Mouse (Mus musculus) MEL (cell line): ENCODE measurements around the gene Tnip2. TPM values are rescaled to one million over a fixed set of nuclear protein-coding genes. Genes with fewer than 3 reads are reported as not detected.

ENCODE experiments used
- DNase-seq: peaks from one replicate; pipeline ENCODE4 v3.0.0; 2011; ENCODE audit warnings: low read depth, low spot score
- H3K27ac ChIP-seq: 2 replicates; pipeline ENCODE4 v1.5.1; 2012; ENCODE audit warnings: low read depth, mild to moderate bottlenecking, control low read depth, low read length, moderate library complexity; ENCODE audit not compliant: control insufficient read depth
- H3K27me3 ChIP-seq, 2 experiments: fragments of 150-350 bp in 1 of 2; sonication (generic) in 1 of 2; 2 replicates each; pipeline ENCODE4 v1.6.1; 2012; ENCODE audit warnings: low read length in 2 of 2, mild to moderate bottlenecking in 2 of 2, improper control_type of control experiment in 1 of 2, moderate library complexity in 1 of 2; ENCODE audit not compliant: insufficient read depth in 2 of 2, control insufficient read depth in 1 of 2
- H3K36me3 ChIP-seq, 2 experiments: 2 replicates each; pipeline ENCODE4 v1.6.1; 2012 to 2014; ENCODE audit warnings: low read length in 2 of 2, improper control_type of control experiment in 1 of 2, inconsistent platforms in 1 of 2, mild to moderate bottlenecking in 1 of 2; ENCODE audit not compliant: insufficient read depth in 2 of 2, control insufficient read depth in 1 of 2
- H3K4me1 ChIP-seq, 2 experiments: fragments of 150-350 bp in 1 of 2; sonication (generic) in 1 of 2; 2 replicates each; pipeline ENCODE4 v1.6.1; 2012; ENCODE audit warnings: low read length in 2 of 2, improper control_type of control experiment in 1 of 2, mild to moderate bottlenecking in 1 of 2; ENCODE audit not compliant: insufficient read depth in 2 of 2, control insufficient read depth in 1 of 2
- H3K4me3 ChIP-seq, 2 experiments: fragments of 150-350 bp in 1 of 2; sonication (generic) in 1 of 2; 2 replicates each; pipeline ENCODE4 v1.5.1; 2012; ENCODE audit warnings: low read depth in 2 of 2, low read length in 2 of 2, mild to moderate bottlenecking in 2 of 2, moderate library complexity in 2 of 2, control low read depth in 1 of 2, improper control_type of control experiment in 1 of 2; ENCODE audit not compliant: control insufficient read depth in 1 of 2, insufficient read depth in 1 of 2
- H3K79me2 ChIP-seq: 2 replicates; pipeline ENCODE4 v1.6.1; 2012; ENCODE audit warnings: mild to moderate bottlenecking, low read length, moderate library complexity; ENCODE audit not compliant: control insufficient read depth, poor library complexity, insufficient read depth
- H3K9ac ChIP-seq: 2 replicates; pipeline ENCODE4 v1.6.1; 2012; ENCODE audit warnings: low read depth, mild to moderate bottlenecking, control low read depth, low read length, moderate library complexity; ENCODE audit not compliant: control insufficient read depth, poor library complexity, severe bottlenecking
- H3K9me3 ChIP-seq: fragments of 150-350 bp; sonication (generic); replicated peaks from 2 replicates; pipeline ENCODE4 v1.6.1; 2012; ENCODE audit warnings: mild to moderate bottlenecking, low read length, improper control_type of control experiment, moderate library complexity; ENCODE audit not compliant: insufficient read depth
- BHLHE40 ChIP-seq: IDR thresholded peaks from 2 replicates; pipeline ENCODE4 v1.6.1; 2012; ENCODE audit warnings: low read depth, mild to moderate bottlenecking, inconsistent platforms, low read length, improper control_type of control experiment, borderline replicate concordance
- CHD1 ChIP-seq: IDR thresholded peaks from 2 replicates; pipeline ENCODE4 v1.6.1; 2012; ENCODE audit warnings: low read depth, mild to moderate bottlenecking, inconsistent platforms, low read length, improper control_type of control experiment
- E2F4 ChIP-seq: IDR thresholded peaks from 2 replicates; pipeline ENCODE4 v1.6.1; 2011; ENCODE audit warnings: low read depth, low read length, improper control_type of control experiment, borderline replicate concordance
- ELF1 ChIP-seq: IDR thresholded peaks from 2 replicates; pipeline ENCODE4 v1.6.1; 2014; ENCODE audit warnings: low read depth, mild to moderate bottlenecking, inconsistent platforms, low read length, improper control_type of control experiment, moderate library complexity
- ETS1 ChIP-seq: IDR thresholded peaks from 2 replicates; pipeline ENCODE4 v1.6.1; 2012; ENCODE audit warnings: low read depth, mild to moderate bottlenecking, inconsistent platforms, low read length, improper control_type of control experiment, moderate library complexity
- GABPA ChIP-seq: IDR thresholded peaks from 2 replicates; pipeline ENCODE4 v1.6.1; 2012; ENCODE audit warnings: low read depth, mild to moderate bottlenecking, inconsistent platforms, low read length, improper control_type of control experiment, moderate library complexity
- HCFC1 ChIP-seq: IDR thresholded peaks from 2 replicates; pipeline ENCODE4 v1.6.1; 2012; ENCODE audit warnings: low read depth, mild to moderate bottlenecking, inconsistent platforms, low read length, improper control_type of control experiment, moderate library complexity
- MAFK ChIP-seq: IDR thresholded peaks from 2 replicates; pipeline ENCODE4 v1.6.1; 2011; ENCODE audit warnings: low read depth, mild to moderate bottlenecking, low read length, improper control_type of control experiment, borderline replicate concordance
- MYB ChIP-seq: IDR thresholded peaks from 2 replicates; pipeline ENCODE4 v1.6.1; 2011; ENCODE audit warnings: mild to moderate bottlenecking, low read depth, low read length, improper control_type of control experiment
- MYC ChIP-seq: IDR thresholded peaks from 2 replicates; pipeline ENCODE4 v1.6.1; 2011; ENCODE audit warnings: low read depth, mild to moderate bottlenecking, low read length, improper control_type of control experiment, moderate library complexity
- NRF1 ChIP-seq: IDR thresholded peaks from 2 replicates; pipeline ENCODE4 v1.6.1; 2014; ENCODE audit warnings: low read depth, mild to moderate bottlenecking, inconsistent platforms, low read length, improper control_type of control experiment, moderate library complexity; ENCODE audit not compliant: poor library complexity, insufficient read depth, severe bottlenecking
- POLR2A ChIP-seq, 2 experiments: IDR thresholded peaks; 2 replicates each; pipeline ENCODE4 v1.6.1; 2011 to 2012; ENCODE audit warnings: low read length in 2 of 2, mild to moderate bottlenecking in 2 of 2, control low read depth in 1 of 2, improper control_type of control experiment in 1 of 2, low read depth in 1 of 2, moderate library complexity in 1 of 2; ENCODE audit not compliant: control insufficient read depth in 1 of 2, insufficient read depth in 1 of 2, poor library complexity in 1 of 2
- POLR2AphosphoS2 ChIP-seq: IDR thresholded peaks from 2 replicates; pipeline ENCODE4 v1.6.1; 2011; ENCODE audit warnings: low read length, improper control_type of control experiment
- RAD21 ChIP-seq: IDR thresholded peaks from 2 replicates; pipeline ENCODE4 v1.6.1; 2011; ENCODE audit warnings: mild to moderate bottlenecking, low read depth, low read length, improper control_type of control experiment
- RCOR1 ChIP-seq: IDR thresholded peaks from 2 replicates; pipeline ENCODE4 v1.6.1; 2012; ENCODE audit warnings: low read depth, mild to moderate bottlenecking, inconsistent platforms, low read length, improper control_type of control experiment
- UBTF ChIP-seq: IDR thresholded peaks from 2 replicates; pipeline ENCODE4 v1.6.1; 2012; ENCODE audit warnings: low read depth, mild to moderate bottlenecking, inconsistent platforms, low read length, improper control_type of control experiment, moderate library complexity, borderline replicate concordance; ENCODE audit not compliant: insufficient read depth
- USF1 ChIP-seq: IDR thresholded peaks from 2 replicates; pipeline ENCODE4 v1.6.1; 2014; ENCODE audit warnings: low read depth, mild to moderate bottlenecking, inconsistent platforms, low read length, improper control_type of control experiment, moderate library complexity
- ZKSCAN1 ChIP-seq: IDR thresholded peaks from 2 replicates; pipeline ENCODE4 v1.6.1; 2012; ENCODE audit warnings: low read depth, mild to moderate bottlenecking, inconsistent platforms, low read length, improper control_type of control experiment, moderate library complexity
- ZNF384 ChIP-seq: IDR thresholded peaks from 2 replicates; pipeline ENCODE4 v1.6.1; 2012; ENCODE audit warnings: low read depth, mild to moderate bottlenecking, inconsistent platforms, low read length, improper control_type of control experiment
- polyA plus RNA-seq, 2 experiments: library from polyadenylated mRNA; stranded (reverse) in 1 of 2; unstranded in 1 of 2; fragments of >175 nt in 1 of 2; fragments of >200 nt in 1 of 2; gene quantifications; 2 replicates each; pipeline versions ENCODE4 v1.2.1 to v1.2.4; 2012; ENCODE audit warnings: low replicate concordance in 2 of 2, low read depth in 1 of 2; ENCODE audit not compliant: insufficient read length in 2 of 2, insufficient read depth in 1 of 2, missing spikeins in 1 of 2
- total RNA-seq: library from RNA; depleted of rRNA; stranded (reverse); fragments of 300-350 nt; gene quantifications from 2 replicates; pipeline ENCODE4 v1.2.3, GENCODE M21; 2012; rRNA removed

Tnip2 gene
- total and polyA plus RNA-seq, 3 experiments, result 27.0 to 89.4 (median 30.6) TPM

- TF ChIP-seq CHD1 (no peak), BHLHE40 (no peak), MYB (no peak), POLR2AphosphoS2 (no peak), MYC (no peak), ZNF384 (no peak), NRF1 (no peak), ETS1 (no peak), E2F4 (no peak), MAFK (no peak), GABPA (no peak)
- Histone ChIP-seq H3K9ac (no peak overlapping the region), H3K79me2 (no peaks in the 10 kb centered on the region), H3K27me3 (no peaks in the 10 kb centered on the region), H3K4me3 (no peak overlapping the region), H3K9me3 (no peaks in the 10 kb centered on the region), H3K27ac (no peak overlapping the region), H3K4me1 (no peaks in the 10 kb centered on the region), H3K36me3 (peaks cover 0 to 19% of the 10 kb centered on the region in 2 experiments; a peak in 2 of 4 replicates)
- no peak for DNase-seq
These were observed 54.8 kb downstream of the Tnip2 start for GRCm38 (mm10) chr5:34458994-34459393.

GRCm38 (mm10) chr5:34446207-34446606 lies 67.6 kb downstream of the Tnip2 start:
- TF ChIP-seq ZKSCAN1, result no peak
- no peak for TF ChIP-seq E2F4
- TF ChIP-seq CHD1, result no peak
- no peak for TF ChIP-seq POLR2A (IDR thresholded peaks at IDR 0.05; ENCODE audit: control insufficient read depth in 1 of 2, insufficient read depth in 1 of 2, low read depth in 1 of 2, low read length in 2 of 2, poor library complexity in 1 of 2)
- TF ChIP-seq RAD21, result no peak
- no peak for TF ChIP-seq RCOR1
- TF ChIP-seq ELF1, result no peak
- no peak for TF ChIP-seq MYB
- no peak for TF ChIP-seq UBTF
- no peak for TF ChIP-seq USF1
- TF ChIP-seq MAFK, result no peak
- TF ChIP-seq HCFC1, result no peak
- Histone ChIP-seq H3K27me3 (no peaks in the 10 kb centered on the region), H3K79me2 (no peaks in the 10 kb centered on the region), H3K36me3 (peaks cover 0 to 27% of the 10 kb centered on the region in 2 experiments; a peak in 2 of 4 replicates), H3K27ac (no peak overlapping the region), H3K9ac (no peak overlapping the region), H3K4me3 (no peak overlapping the region), H3K4me1 (peaks cover 0 to 2% of the 10 kb centered on the region in 2 experiments; a peak in 1 of 4 replicates), H3K9me3 (no peaks in the 10 kb centered on the region)
- no peak for DNase-seq

Other genes starting within 250 kb of the Tnip2 start
- gene Zfyve28, start 225.5 kb downstream of the Tnip2 start, total RNA-seq, result 0.10 and 0.12 TPM in 2 replicates
- gene Zfyve28, start 225.5 kb downstream of the Tnip2 start, polyA plus RNA-seq, result under 1 TPM in 1 of 2 experiments, not detected in 1; 0.14 TPM
- gene Cfap99, start 225.4 kb downstream of the Tnip2 start, total RNA-seq, result not detected in 2 replicates
- gene Cfap99, start 225.4 kb downstream of the Tnip2 start, polyA plus RNA-seq, result not detected
- 130 and 150 TPM in 2 replicates for gene Rnf4, start 177.7 kb downstream of the Tnip2 start, total RNA-seq
- gene Rnf4, start 177.7 kb downstream of the Tnip2 start, polyA plus RNA-seq, result 100 to 1,000 TPM in 1 of 2 experiments, not detected in 1; 184 TPM
- gene Fam193a, start 144.1 kb downstream of the Tnip2 start, total RNA-seq, result 10.9 and 12.2 TPM in 2 replicates
- gene Fam193a, start 144.1 kb downstream of the Tnip2 start, polyA plus RNA-seq, result 100 to 1,000 TPM in 1 of 2 experiments, 10 to 100 TPM in 1; 37.1 to 317 TPM
- 7.1 and 7.9 TPM in 2 replicates for gene Sh3bp2, start 11.8 kb upstream of the Tnip2 start, total RNA-seq
- gene Sh3bp2, start 11.8 kb upstream of the Tnip2 start, polyA plus RNA-seq, result 10 to 100 TPM in 1 of 2 experiments, not detected in 1; 12.0 TPM
- 54.6 and 79.3 TPM in 2 replicates for gene Add1, start 59.7 kb upstream of the Tnip2 start, total RNA-seq
- 100 to 1,000 TPM in 1 of 2 experiments, not detected in 1; 127 TPM for gene Add1, start 59.7 kb upstream of the Tnip2 start, polyA plus RNA-seq
- 106 and 136 TPM in 2 replicates for gene Mfsd10, start 123.2 kb upstream of the Tnip2 start, total RNA-seq
- gene Mfsd10, start 123.2 kb upstream of the Tnip2 start, polyA plus RNA-seq, result 100 to 1,000 TPM in 1 of 2 experiments, not detected in 1; 296 TPM
- gene Nop14, start 146.2 kb upstream of the Tnip2 start, total RNA-seq, result 87.3 and 101 TPM in 2 replicates
- gene Nop14, start 146.2 kb upstream of the Tnip2 start, polyA plus RNA-seq, result 100 to 1,000 TPM in 1 of 2 experiments, not detected in 1; 132 TPM
- gene Grk4, start 146.4 kb upstream of the Tnip2 start, total RNA-seq, result 0.42 and 0.81 TPM in 2 replicates
- under 1 TPM in 1 of 2 experiments, not detected in 1; 0.70 TPM for gene Grk4, start 146.4 kb upstream of the Tnip2 start, polyA plus RNA-seq
- 27.0 and 27.5 TPM in 2 replicates for gene Htt, start 247.7 kb upstream of the Tnip2 start, total RNA-seq
- 10 to 100 TPM in 1 of 2 experiments, not detected in 1; 33.0 TPM for gene Htt, start 247.7 kb upstream of the Tnip2 start, polyA plus RNA-seq